Mouse (Mus musculus) E14TG2a.4 (cell line): ENCODE data around the gene Gm49387.

Source experiments
- CTCF ChIP-seq: conservative IDR thresholded peaks from 2 replicates; pipeline ENCODE4 v1.5.1; 2014; ENCODE audit warnings: low read length
- POU5F1 ChIP-seq: IDR thresholded peaks from 2 replicates; pipeline ENCODE4 v1.6.1; 2014; ENCODE audit warnings: low read length, borderline replicate concordance

DNA sequence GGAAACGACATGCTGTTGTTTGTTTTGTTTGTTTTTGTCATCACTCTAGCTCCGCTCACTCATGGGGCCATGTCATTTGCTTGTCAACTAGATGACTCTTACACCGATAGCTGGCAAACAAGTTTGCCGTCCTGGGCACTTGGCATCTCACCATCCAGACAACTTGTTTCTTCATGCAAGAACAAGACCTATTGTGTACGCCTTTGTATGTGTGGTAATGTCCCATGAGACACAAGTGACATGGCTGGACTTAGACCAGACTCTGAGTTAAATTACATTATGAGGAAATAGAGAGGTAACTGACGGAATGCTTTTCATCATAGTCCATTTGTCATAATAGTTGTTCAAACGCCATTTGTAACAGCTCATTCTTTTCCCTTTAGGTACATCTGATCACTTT lies 5.2 kb upstream of the Gm49387 start:
- TF ChIP-seq CTCF: no peak
- no peak for TF ChIP-seq POU5F1
